ENCODE assay signal across 12 mouse cellular contexts in the genomic region with DNA sequence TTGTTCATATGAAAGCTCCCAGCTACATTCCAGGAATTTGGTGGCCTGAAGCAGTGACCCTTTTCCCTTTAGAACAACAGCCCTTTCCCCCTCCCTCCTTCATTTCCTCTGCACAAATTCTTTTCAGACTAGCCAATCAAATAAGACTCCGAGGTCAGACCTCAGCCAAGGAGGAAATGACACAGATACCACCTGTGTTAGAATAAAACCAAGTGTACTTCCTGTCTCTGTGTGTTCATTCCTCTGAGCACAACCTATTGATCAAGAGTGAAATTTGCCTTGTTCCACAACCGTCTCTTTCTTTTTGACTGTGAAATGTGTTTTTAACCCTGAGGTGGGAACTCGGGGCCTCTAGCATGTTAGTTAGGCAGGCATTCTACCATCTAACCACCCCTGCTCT.
DNase-seq lines count a peak whose midpoint lies in the region; ATAC-seq and TF ChIP-seq lines count a peak whose summit lies in the region.
"Had no signal": no experiment of that assay in that cellular context is flagged by ENCODE, and none has a peak within 500 bp of the region (broad histone marks: within the 10 kb centered on the region; RNA-seq: fewer than 3 reads in every experiment).

No protein-coding gene starts in this region.

- TF ChIP-seq CTCF in lung, adult 2 months (IDR thresholded peaks at IDR 0.05; ENCODE audit: insufficient read depth, low read length), result no peak

- no peak overlapping the region for H3K27ac ChIP-seq in embryonic facial prominence, embryonic 11.5 days (replicated peaks; ENCODE audit: low read depth, low read length)
- no peak overlapping the region; the same call in 1 of the 2 replicates for H3K27ac ChIP-seq in embryonic facial prominence, embryonic 10.5 days (replicated peaks)
- H3K27ac ChIP-seq: neural tube, embryonic 12.5 days had no signal

- H3K4me3 ChIP-seq in embryonic facial prominence, embryonic 11.5 days (ENCODE audit: low read depth, low read length), result no peak overlapping the region
- no peak overlapping the region for H3K4me3 ChIP-seq in embryonic facial prominence, embryonic 10.5 days
- H3K4me3 ChIP-seq in lung, adult 2 months (replicated peaks; ENCODE audit: extremely low read depth, low read depth, low read length), result no peak overlapping the region
- H3K4me3 ChIP-seq: neural tube, embryonic 12.5 days had no signal

- no peaks in the 10 kb centered on the region for H3K4me1 ChIP-seq in embryonic facial prominence, embryonic 11.5 days (ENCODE audit: control insufficient read depth, insufficient read depth, low read length)
- H3K4me1 ChIP-seq in embryonic facial prominence, embryonic 10.5 days, result peaks cover 3% of the 10 kb centered on the region; the same call in 1 of the 2 replicates
- H3K4me1 ChIP-seq in lung, adult 2 months (ENCODE audit: control insufficient read depth, insufficient read depth, low read length), result peaks cover 4% of the 10 kb centered on the region; the same call in 1 of the 2 replicates
- H3K4me1 ChIP-seq: neural tube, embryonic 12.5 days had no signal

- no peaks in the 10 kb centered on the region for H3K27me3 ChIP-seq in embryonic facial prominence, embryonic 11.5 days (ENCODE audit: control insufficient read depth, insufficient read depth, low read length)
- H3K27me3 ChIP-seq in embryonic facial prominence, embryonic 10.5 days (replicated peaks; ENCODE audit: low read depth, poor library complexity, severe bottlenecking), result peaks cover 73% of the 10 kb centered on the region
- H3K27me3 ChIP-seq: neural tube, embryonic 12.5 days had no signal

- TF ChIP-seq POLR2A in lung, adult 2 months (IDR thresholded peaks at IDR 0.05; ENCODE audit: borderline replicate concordance, extremely low read depth, low read depth, low read length), result no peak

- H3K36me3 ChIP-seq in embryonic facial prominence, embryonic 11.5 days (replicated peaks; ENCODE audit: control insufficient read depth, insufficient read depth, low read depth, low read length), result no peaks in the 10 kb centered on the region
- no peaks in the 10 kb centered on the region for H3K36me3 ChIP-seq in embryonic facial prominence, embryonic 10.5 days (replicated peaks)
- H3K36me3 ChIP-seq: neural tube, embryonic 12.5 days had no signal

- H3K9me3 ChIP-seq in embryonic facial prominence, embryonic 11.5 days (replicated peaks; ENCODE audit: control insufficient read depth, low read length), result no peaks in the 10 kb centered on the region
- H3K9me3 ChIP-seq in embryonic facial prominence, embryonic 10.5 days, result no peaks in the 10 kb centered on the region
- H3K9me3 ChIP-seq: neural tube, embryonic 12.5 days had no signal

- 44% methylated on average over 3 of the region's 3 CpGs for WGBS in embryonic facial prominence, embryonic 11.5 days
- WGBS in embryonic facial prominence, embryonic 10.5 days, result 44% methylated on average over 3 of the region's 3 CpGs
- 45% methylated on average over 3 of the region's 3 CpGs for WGBS in lung, adult 2 months

- H3K4me2 ChIP-seq in embryonic facial prominence, embryonic 11.5 days (ENCODE audit: low read depth, low read length), result no peak overlapping the region
- H3K4me2 ChIP-seq: neural tube, embryonic 12.5 days had no signal

- peak; percentile 41 for DNase-seq in embryonic facial prominence, embryonic 11.5 days (ENCODE audit: low spot score)
- no peak for DNase-seq in embryonic facial prominence, embryonic 10.5 days (ENCODE audit: low spot score)
- DNase-seq in lung, postnatal 25 days (ENCODE audit: low spot score), result peak; percentile 36
- DNase-seq in lung, adult 2 months, result no peak
- DNase-seq in embryo, embryonic 10.5 days (ENCODE audit: low spot score), result peak; percentile 40
- no peak for DNase-seq in yolk sac, embryonic 10.5 days (ENCODE audit: low spot score)
- DNase-seq: gastrocnemius, postnatal 14 days; lung, postnatal 10 days had no signal

- ATAC-seq in embryonic facial prominence, embryonic 11.5 days (replicated peaks; ENCODE audit: insufficient number of reproducible peaks, low FRiP score, low TSS enrichment, low read depth), result no peak
- ATAC-seq in monocyte, adult 5-6 weeks (replicated peaks; ENCODE audit: insufficient number of reproducible peaks, low FRiP score, low TSS enrichment, poor library complexity, severe bottlenecking), result peak; percentile 48
- ATAC-seq in frontal cortex, adult (ENCODE audit: low TSS enrichment), result no peak
- ATAC-seq: intestine, postnatal 0 days had no signal

- no peak overlapping the region for H3K9ac ChIP-seq in embryonic facial prominence, embryonic 11.5 days (replicated peaks; ENCODE audit: low read length)
- H3K9ac ChIP-seq: neural tube, embryonic 12.5 days had no signal

Comparison
In these comparisons a context has a peak if more than half of its experiments do, and no peak if none do; other contexts are left out.
1. DNase-seq: peak in embryonic facial prominence, embryonic 11.5 days (single experiment), lung, postnatal 25 days (single experiment) and embryo, embryonic 10.5 days (single experiment); none in embryonic facial prominence, embryonic 10.5 days (single experiment), lung, adult 2 months (single experiment) and yolk sac, embryonic 10.5 days (single experiment).